Mouse (Mus musculus) liver, embryonic 14 days (tissue): ENCODE data around the gene Gusb. TPM values are rescaled to one million over a fixed set of nuclear protein-coding genes. Genes with fewer than 3 reads are reported as not detected.

Experiments used
- polyA plus RNA-seq: library from polyadenylated mRNA; depleted of rRNA; stranded (reverse); fragments of >200 nt; gene quantifications from 2 replicates; pipeline ENCODE4 v1.2.3, GENCODE M21; 2012; rRNA removed

Gene Gusb
- 17.1 and 21.6 TPM in 2 replicates for polyA plus RNA-seq

GRCm38 (mm10) chr5:130002301-130003146 is at the start of gene Gusb:
Gene Gusb, minus strand, starts transcription at chr5:130003049.

GRCm38 (mm10) chr5:130029142-130029897 is 26.5 kb upstream of the Gusb start, which contains the start of the genes Asl and Crcp:
Gene Asl, minus strand, starts transcription at chr5:130029247.
Gene Crcp, plus strand, starts transcription at chr5:130029290.

DNA sequence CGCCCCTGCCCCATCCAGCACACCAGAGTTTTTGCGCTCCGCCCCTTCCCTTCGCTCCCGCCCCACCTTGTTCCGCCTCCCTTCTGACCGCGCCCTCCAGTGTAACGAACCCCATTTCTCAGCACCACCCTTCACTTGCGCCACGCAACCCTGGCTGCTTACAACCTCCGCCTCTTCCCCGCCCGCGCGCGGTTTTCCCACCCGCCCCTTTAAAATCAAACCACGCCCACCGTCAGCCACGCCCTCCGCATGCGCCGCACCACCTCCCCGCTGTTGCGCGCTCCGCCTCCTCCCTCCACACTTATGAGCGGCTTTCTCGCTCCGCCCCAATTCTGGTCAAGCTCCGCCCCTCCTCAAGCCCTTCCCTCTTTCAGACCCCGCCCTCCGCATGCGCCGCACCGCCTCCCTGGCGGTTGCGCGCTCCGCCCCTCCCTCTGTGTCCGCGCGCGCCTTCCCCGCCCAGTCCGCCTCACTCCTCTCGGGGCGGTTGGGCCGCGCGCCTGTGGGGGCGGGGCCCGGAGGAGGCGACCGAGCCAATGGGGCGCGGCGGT is 61.3 kb downstream of the Gusb start, which contains the start of gene Vkorc1l1:
Gene Vkorc1l1, plus strand, starts transcription at position 476 of the 551 bp plus-strand sequence.

Other genes starting within 250 kb of the Gusb start
- gene Psph, start 215.6 kb downstream of the Gusb start, polyA plus RNA-seq = 29.6 and 34.6 TPM in 2 replicates
- 8.5 and 8.6 TPM in 2 replicates for gene Sumf2, start 156.1 kb downstream of the Gusb start, polyA plus RNA-seq
- 477 and 534 TPM in 2 replicates for gene Chchd2, start 115.6 kb downstream of the Gusb start, polyA plus RNA-seq
- 0.84 and 0.89 TPM in 2 replicates for gene Zbed5, start 107.3 kb downstream of the Gusb start, polyA plus RNA-seq
- gene Phkg1, start 104.5 kb downstream of the Gusb start, polyA plus RNA-seq = 0.08 and 0.12 TPM in 2 replicates
- 0.32 and 0.44 TPM in 2 replicates for gene Nupr1l, start 94.5 kb downstream of the Gusb start, polyA plus RNA-seq
- 15.6 and 17.8 TPM in 2 replicates for gene Vkorc1l1, start 61.1 kb downstream of the Gusb start, polyA plus RNA-seq
- 26.9 and 31.7 TPM in 2 replicates for gene Asl, start 26.2 kb upstream of the Gusb start, polyA plus RNA-seq
- gene Crcp, start 26.2 kb upstream of the Gusb start, polyA plus RNA-seq = 18.0 and 19.4 TPM in 2 replicates
- gene Tpst1, start 70.3 kb upstream of the Gusb start, polyA plus RNA-seq = 10.5 and 11.3 TPM in 2 replicates
- 3.4 and 4.0 TPM in 2 replicates for gene Kctd7, start 141.8 kb upstream of the Gusb start, polyA plus RNA-seq
- gene Rabgef1, start 168.7 kb upstream of the Gusb start, polyA plus RNA-seq = 13.1 and 15.0 TPM in 2 replicates
- 12.6 and 15.6 TPM in 2 replicates for gene Tmem248, start 214.0 kb upstream of the Gusb start, polyA plus RNA-seq